Mouse (Mus musculus) small intestine, adult 2 months (tissue): ENCODE data around the gene Cdk6.

Source experiments
- CTCF ChIP-seq: fragments of 200-500 bp; IDR thresholded peaks from 2 replicates; pipeline ENCODE4 v1.5.1; 2012; ENCODE audit warnings: low read depth, mild to moderate bottlenecking, control low read depth, inconsistent platforms, low read length, moderate library complexity, mixed read lengths; ENCODE audit not compliant: insufficient replicate concordance, insufficient read length; ENCODE audit errors: extremely low read depth
- POLR2A ChIP-seq: fragments of 200-500 bp; IDR thresholded peaks from 2 replicates; pipeline ENCODE4 v1.6.1; 2012; ENCODE audit warnings: low read depth, mild to moderate bottlenecking, control low read depth, inconsistent platforms, low read length, moderate library complexity

- TF ChIP-seq POLR2A = no peak
- no peak for TF ChIP-seq CTCF
These were observed 181.5 kb downstream of the Cdk6 start for GRCm38 (mm10) chr5:3522826-3523225.
